Mouse (Mus musculus) frontal cortex, postnatal 14 days (tissue): Measurements from ENCODE around the gene Sox14.
A peak's percentile ranks its signal among the peaks of the same experiment; 100 is the strongest.

ENCODE experiments used
- DNase-seq, 2 experiments: peaks; one replicate each; pipeline ENCODE4 v3.0.0; 2022; ENCODE audit warnings: low spot score in 2 of 2

Gene Sox14

DNA sequence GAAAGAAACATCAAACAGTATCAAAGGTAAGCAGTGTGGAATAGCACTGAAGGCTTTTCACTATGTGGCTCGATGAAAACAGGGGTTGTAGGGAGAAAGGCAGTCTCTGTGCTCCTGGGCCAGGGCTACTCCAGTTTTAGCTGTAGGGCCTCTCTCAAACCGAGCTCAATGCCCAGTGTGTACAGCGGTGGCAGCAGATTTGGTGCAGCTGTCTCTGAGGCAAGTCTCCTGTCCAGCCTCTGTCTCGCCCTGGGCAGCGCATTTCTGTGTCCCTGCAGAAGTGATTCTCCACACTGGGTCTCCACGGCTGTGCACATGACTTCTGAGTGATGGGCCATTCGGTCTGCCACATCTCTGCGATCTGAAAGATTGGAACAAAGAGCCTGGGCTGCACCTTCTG lies 27.6 kb downstream of the Sox14 start:
- DNase-seq = no peak

DNA sequence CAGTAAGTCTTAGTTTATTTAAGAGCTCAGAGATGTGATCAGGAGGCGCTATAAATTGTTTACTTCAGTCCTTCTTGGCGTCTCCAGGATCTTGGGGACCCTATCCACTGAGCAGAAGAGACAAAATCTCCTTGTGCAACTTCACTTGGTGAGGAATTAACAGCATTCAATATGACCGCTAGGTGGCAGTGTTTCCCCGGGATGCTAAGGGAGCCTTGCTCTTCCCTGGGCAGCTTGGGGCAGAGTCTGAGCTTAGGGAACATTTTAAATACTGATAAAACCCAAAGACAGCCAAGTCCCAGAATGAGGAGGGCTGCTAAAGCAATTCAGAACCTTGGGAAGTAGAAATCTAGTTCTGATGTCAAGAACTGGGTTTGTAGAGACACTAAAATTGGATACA lies 29.1 kb downstream of the Sox14 start:
- peak; percentile 15 to 76 for DNase-seq

GRCm38 (mm10) chr9:99839367-99839766 lies 36.6 kb downstream of the Sox14 start:
- no peak for DNase-seq

DNA sequence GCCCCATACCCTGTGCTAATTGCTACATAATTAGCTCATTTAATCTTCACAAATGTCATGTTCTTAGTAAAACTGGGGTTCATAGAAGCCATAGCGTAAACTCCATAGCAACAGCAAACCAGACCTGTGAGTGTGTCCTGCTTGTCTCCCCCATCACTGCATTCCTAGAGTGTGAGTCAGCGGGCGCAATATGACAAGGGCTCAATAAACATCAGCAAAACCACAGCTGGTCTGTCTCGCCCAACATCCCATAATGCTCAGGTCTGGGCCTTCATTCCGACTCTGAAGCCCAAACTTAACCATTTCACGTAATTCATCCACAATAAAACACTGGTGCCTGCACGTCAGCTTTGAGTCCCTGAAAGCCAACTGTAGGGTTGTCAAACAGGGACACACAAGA lies 37.1 kb downstream of the Sox14 start:
- no peak for DNase-seq

DNA sequence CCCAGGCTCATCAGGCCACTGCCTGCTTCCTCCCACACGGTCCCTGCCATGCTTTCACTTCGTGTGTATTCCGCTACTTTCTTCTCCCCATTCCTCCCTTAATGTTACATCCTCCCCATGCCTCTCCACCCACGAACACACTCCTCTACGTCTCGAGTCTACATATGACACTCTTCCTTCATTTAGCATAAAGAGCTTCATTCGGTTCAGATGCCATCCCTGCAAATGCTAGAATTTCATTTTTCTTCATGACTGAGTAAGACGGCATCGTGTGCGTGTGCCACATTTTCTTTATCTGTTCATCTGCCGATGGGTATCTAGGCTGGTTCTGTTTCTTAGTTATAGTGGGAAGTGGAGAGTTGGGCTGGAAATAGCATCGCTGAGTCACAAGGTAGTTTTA lies 39.3 kb downstream of the Sox14 start:
- DNase-seq = peak; percentile 12 to 14

GRCm38 (mm10) chr9:99835624-99836430 lies 40.1 kb downstream of the Sox14 start:
- DNase-seq = peak in 1 of 2 experiments; percentile 5
